Mouse (Mus musculus): ENCODE data around the gene Ptpn21.

DNA sequence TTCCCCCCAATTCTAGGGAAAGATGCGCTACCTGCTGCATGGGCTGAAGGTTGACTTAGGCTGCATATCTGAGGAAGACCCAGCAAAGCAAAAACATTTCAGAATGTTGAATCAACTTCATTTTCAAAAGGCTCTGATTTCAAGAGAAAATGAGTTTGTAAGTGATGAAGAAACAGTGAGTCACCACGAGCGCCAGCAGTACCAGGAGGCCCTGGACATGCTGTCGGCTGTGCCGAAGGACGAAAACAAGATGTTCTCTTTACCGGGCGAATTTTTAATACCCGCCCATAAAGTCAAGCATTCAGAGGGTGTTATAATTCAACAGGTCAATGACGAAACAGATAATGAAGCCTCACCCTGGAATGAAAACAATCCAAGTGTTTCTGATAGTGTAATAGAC lies 68.1 kb downstream of the Ptpn21 start:
- TF ChIP-seq CTCF (IDR thresholded peaks at IDR 0.05; ENCODE audit: low read depth, low read length) (no peak), POLR2A (IDR thresholded peaks at IDR 0.05; ENCODE audit: borderline replicate concordance, low read depth, low read length) (no peak)

Data from bone marrow macrophage, adult 2 months (primary cell).